Mouse (Mus musculus): Measurements from ENCODE around the gene Ubtd1.

DNA sequence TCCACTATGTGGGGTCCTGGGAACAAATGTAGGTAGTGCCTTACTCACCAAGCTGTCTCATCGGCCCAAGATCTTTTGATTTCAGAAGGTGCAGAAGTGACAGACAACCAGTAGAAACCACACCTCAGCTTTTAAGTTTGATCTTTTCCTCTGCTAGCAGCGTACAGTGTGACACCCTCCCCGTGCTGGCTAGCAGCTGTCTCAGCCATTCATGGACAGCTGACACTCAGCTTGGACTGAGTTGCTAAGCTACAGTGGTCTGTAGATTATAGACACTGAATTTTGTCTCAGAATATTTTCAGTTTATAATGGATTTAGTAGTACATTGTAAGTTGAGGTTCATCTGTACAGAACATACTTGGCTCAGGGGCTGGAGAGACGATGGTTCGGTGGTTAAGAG, 49.5 kb downstream of the Ubtd1 start:
- TF ChIP-seq MAX (IDR thresholded peaks at IDR 0.05; ENCODE audit: low read length) = no peak
- TF ChIP-seq BHLHE40 (IDR thresholded peaks at IDR 0.05; ENCODE audit: low read depth, low read length) = no peak
- no peak for TF ChIP-seq TCF12 (IDR thresholded peaks at IDR 0.05; ENCODE audit: low read depth, low read length)
- TF ChIP-seq E2F4 (IDR thresholded peaks at IDR 0.05; ENCODE audit: insufficient replicate concordance, low read depth, low read length) = no peak
- TF ChIP-seq POLR2A (IDR thresholded peaks at IDR 0.05; ENCODE audit: low read depth, low read length) = no peak
- no peak for TF ChIP-seq EP300 (IDR thresholded peaks at IDR 0.05; ENCODE audit: low read length)
- TF ChIP-seq ZKSCAN1 (IDR thresholded peaks at IDR 0.05; ENCODE audit: borderline replicate concordance, low read depth, low read length) = no peak
- TF ChIP-seq RCOR1 (conservative IDR thresholded peaks at IDR 0.05; ENCODE audit: low read depth, low read length) = no peak
- TF ChIP-seq ZNF384 (IDR thresholded peaks at IDR 0.05; ENCODE audit: low read depth, low read length) = no peak
- TF ChIP-seq CHD2 (IDR thresholded peaks at IDR 0.05; ENCODE audit: low read length) = no peak
- no peak for TF ChIP-seq CTCF (conservative IDR thresholded peaks at IDR 0.05 in 1 of 2, IDR thresholded peaks at IDR 0.05 in 1 of 2; ENCODE audit: low read depth in 2 of 2, low read length in 2 of 2)

Data from CH12.LX (cell line).